In the genomic region with DNA sequence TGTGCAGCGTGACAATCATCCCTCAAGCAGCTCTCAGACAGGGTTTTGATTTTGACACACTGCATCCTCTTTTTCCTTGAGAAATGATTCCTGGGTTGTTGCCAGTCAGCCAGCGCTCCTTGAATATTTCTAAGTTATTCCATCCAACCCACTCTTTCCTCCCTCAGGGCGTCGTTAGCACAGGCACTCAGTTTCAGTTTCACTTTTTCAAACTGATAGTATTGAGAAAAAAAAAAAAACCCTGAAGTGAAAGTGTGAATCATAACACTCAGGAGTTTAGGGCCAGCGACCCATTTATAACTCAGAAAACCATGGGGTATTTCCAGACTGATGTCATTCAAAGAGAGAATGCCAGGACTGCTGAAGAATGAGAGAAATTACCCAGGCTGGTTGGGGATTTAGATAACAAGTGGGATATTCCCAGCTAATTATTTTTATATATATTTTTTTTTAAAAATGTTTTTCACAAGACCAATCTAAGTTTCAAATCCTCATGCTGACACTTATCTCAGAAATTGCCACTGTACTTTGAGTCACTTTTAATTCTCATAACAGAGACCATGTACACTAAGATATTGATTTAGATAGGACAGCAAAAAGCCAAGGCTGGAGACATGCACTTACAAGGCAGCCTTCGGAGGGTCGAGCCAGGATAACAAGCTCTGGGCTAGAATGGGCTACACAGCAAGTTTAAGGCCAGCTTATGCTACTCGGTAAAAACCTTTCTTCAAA, we compare ENCODE assay signal across 7 mouse cellular contexts.
DNase-seq lines count a peak whose midpoint lies in the region; ATAC-seq and TF ChIP-seq lines count a peak whose summit lies in the region.

No protein-coding gene starts in this region.

- H3K4me3 ChIP-seq in thymus, adult 2 months (ENCODE audit: control insufficient read depth, insufficient read depth, low read length), result peak overlapping the region; percentile 54
- H3K4me3 ChIP-seq in heart, embryonic 14.5 days (ENCODE audit: control insufficient read depth in 1 of 2, insufficient read depth in 1 of 2, low read depth in 1 of 2, low read length in 2 of 2), result peak overlapping the region in 1 of 2 experiments; percentile 19; a peak in 2 of 4 replicates
- H3K4me3 ChIP-seq in megakaryocyte, embryonic 14.5 days (replicated peaks), result peak overlapping the region; percentile 91

- peak overlapping the region; percentile 45 for H3K4me2 ChIP-seq in heart, embryonic 14.5 days (ENCODE audit: low read length)

- H3K27ac ChIP-seq in thymus, adult 2 months (ENCODE audit: control insufficient read depth, insufficient read depth, low read length), result peak overlapping the region; percentile 80
- H3K27ac ChIP-seq in heart, embryonic 14.5 days (replicated peaks in 1 of 2; ENCODE audit: control insufficient read depth in 1 of 2, insufficient read depth in 1 of 2, low read depth in 2 of 2, low read length in 2 of 2), result no peak overlapping the region

- WGBS in thymus, adult 2 months, result 34% methylated on average over 8 of the region's 8 CpGs
- 56% methylated on average over 8 of the region's 8 CpGs for WGBS in heart, embryonic 14.5 days

- DNase-seq in thymus, adult 2 months, result peak; percentile 22
- no peak for DNase-seq in thymus, adult 18-20 months
- DNase-seq in brain, embryonic 18.5 days (ENCODE audit: low read depth, low spot score), result peak; percentile 10
- peak; percentile 6 for DNase-seq in layer of hippocampus, adult 9-11 months
- DNase-seq in yolk sac, embryonic 10.5 days (ENCODE audit: low spot score), result no peak

- no peak for TF ChIP-seq CTCF in thymus, adult 2 months (IDR thresholded peaks at IDR 0.05; ENCODE audit: borderline replicate concordance, control insufficient read depth, extremely low read depth, insufficient read depth, low read length, poor library complexity)

- H3K9ac ChIP-seq in heart, embryonic 14.5 days (ENCODE audit: low read length), result no peak overlapping the region

- H3K36me3 ChIP-seq in thymus, adult 2 months (ENCODE audit: control insufficient read depth, insufficient read depth, low read length), result no peaks in the 10 kb centered on the region
- no peaks in the 10 kb centered on the region for H3K36me3 ChIP-seq in heart, embryonic 14.5 days (ENCODE audit: control insufficient read depth, insufficient read depth, low read length)
- no peaks in the 10 kb centered on the region for H3K36me3 ChIP-seq in megakaryocyte, embryonic 14.5 days (replicated peaks; ENCODE audit: low read length)

- no peak for TF ChIP-seq POLR2A in thymus, adult 2 months (IDR thresholded peaks at IDR 0.05; ENCODE audit: control insufficient read depth, extremely low read depth, insufficient read depth, low read length, poor library complexity)

- H3K4me1 ChIP-seq in thymus, adult 2 months (replicated peaks; ENCODE audit: control insufficient read depth, insufficient read depth, low read length), result peaks cover 2% of the 10 kb centered on the region; the same call in 1 of the 2 replicates
- H3K4me1 ChIP-seq in heart, embryonic 14.5 days (ENCODE audit: control insufficient read depth in 2 of 2, insufficient read depth in 2 of 2, low read length in 2 of 2), result no peaks in the 10 kb centered on the region
- H3K4me1 ChIP-seq in megakaryocyte, embryonic 14.5 days, result peaks cover 3% of the 10 kb centered on the region; the same call in 1 of the 2 replicates

- H3K9me3 ChIP-seq in heart, embryonic 14.5 days (ENCODE audit: control insufficient read depth, low read length), result no peaks in the 10 kb centered on the region
- no peaks in the 10 kb centered on the region for H3K9me3 ChIP-seq in megakaryocyte, embryonic 14.5 days

- no peaks in the 10 kb centered on the region for H3K27me3 ChIP-seq in thymus, adult 2 months (ENCODE audit: control insufficient read depth, insufficient read depth, low read length)
- H3K27me3 ChIP-seq in heart, embryonic 14.5 days (ENCODE audit: control insufficient read depth, insufficient read depth, low read length), result no peaks in the 10 kb centered on the region
- no peaks in the 10 kb centered on the region for H3K27me3 ChIP-seq in megakaryocyte, embryonic 14.5 days (replicated peaks)

- no peak for ATAC-seq in heart, embryonic 14.5 days (ENCODE audit: insufficient number of reproducible peaks, insufficient read depth, low FRiP score, low read depth)

Comparison
In these comparisons a context has a peak if more than half of its experiments do, and no peak if none do; other contexts are left out.
1. DNase-seq: peak in thymus, adult 2 months (single experiment), brain, embryonic 18.5 days (single experiment) and layer of hippocampus, adult 9-11 months (single experiment); none in thymus, adult 18-20 months (0 of 2) and yolk sac, embryonic 10.5 days (single experiment).